Mouse (Mus musculus) liver, embryonic 14.5 days (tissue): ENCODE results near the gene Cntn5. TPM values are rescaled to one million over a fixed set of nuclear protein-coding genes. Genes with fewer than 3 reads are reported as not detected.

Experiments used
- ATAC-seq: fragments of 200-750 bp; cut with Nextera tagmentation; 2 replicates; pipeline ENCODE4 v1.8.0; 2017; ENCODE audit warnings: moderate number of reproducible peaks, mild to moderate bottlenecking, moderate library complexity; ENCODE audit not compliant: insufficient read depth
- DNase-seq, 3 experiments: peaks; one replicate each; pipeline ENCODE4 v3.0.0-alpha.2; 2012 to 2013; ENCODE audit warnings: low read depth in 3 of 3, low spot score in 3 of 3
- H3K27ac ChIP-seq: fragments of 300-500 bp; sonication (generic); 2 replicates; pipeline ENCODE4 v1.5.1; 2014; ENCODE audit warnings: moderate library complexity, mild to moderate bottlenecking, control low read depth, inconsistent platforms
- H3K27me3 ChIP-seq: fragments of 300-500 bp; sonication (generic); 2 replicates; pipeline ENCODE4 v1.6.1; 2014; ENCODE audit warnings: mild to moderate bottlenecking, low read length, moderate library complexity; ENCODE audit not compliant: control insufficient read depth, insufficient read depth
- H3K36me3 ChIP-seq: fragments of 300-500 bp; sonication (generic); replicated peaks from 2 replicates; pipeline ENCODE4 v1.6.1; 2014; ENCODE audit warnings: low read depth; ENCODE audit not compliant: control insufficient read depth, insufficient read depth
- H3K4me1 ChIP-seq, 2 experiments: fragments of 200-500 bp in 1 of 2; fragments of 300-500 bp in 1 of 2; sonication (generic) in 1 of 2; replicated peaks; 2 replicates each; pipeline ENCODE4 v1.6.1; 2012 to 2014; ENCODE audit warnings: antibody characterized with exemption in 1 of 2, inconsistent platforms in 1 of 2, low read length in 1 of 2; ENCODE audit not compliant: control insufficient read depth in 2 of 2, insufficient read depth in 2 of 2
- H3K4me2 ChIP-seq: fragments of 300-500 bp; sonication (generic); 2 replicates; pipeline ENCODE4 v1.6.1; 2014; ENCODE audit warnings: low read depth, mild to moderate bottlenecking, control low read depth, moderate library complexity
- H3K4me3 ChIP-seq, 2 experiments: fragments of 200-500 bp in 1 of 2; fragments of 300-500 bp in 1 of 2; sonication (generic) in 1 of 2; 2 replicates each; pipeline ENCODE4 v1.5.1; 2012 to 2014; ENCODE audit warnings: low read depth in 2 of 2, low read length in 2 of 2, mild to moderate bottlenecking in 2 of 2, control low read depth in 1 of 2, inconsistent platforms in 1 of 2, moderate library complexity in 1 of 2; ENCODE audit not compliant: insufficient read depth in 1 of 2
- H3K9ac ChIP-seq: fragments of 300-500 bp; sonication (generic); replicated peaks from 2 replicates; pipeline ENCODE4 v1.6.1; 2014; ENCODE audit warnings: mild to moderate bottlenecking, control low read depth, moderate library complexity
- H3K9me3 ChIP-seq: fragments of 300-500 bp; sonication (generic); 2 replicates; pipeline ENCODE4 v1.6.1; 2016; ENCODE audit warnings: low read length, mixed read lengths; ENCODE audit not compliant: control insufficient read depth
- CTCF ChIP-seq: IDR thresholded peaks from 2 replicates; pipeline ENCODE4 v1.5.1; 2016; ENCODE audit warnings: antibody characterized with exemption, low read depth, control low read depth
- EP300 ChIP-seq: IDR thresholded peaks from 2 replicates; pipeline ENCODE4 v1.6.1; 2016; ENCODE audit warnings: antibody characterized with exemption, low read depth
- WGBS: fragments of 180-500 bp; shearing (Covaris S2); extraction: QIAGEN DNeasy Blood & Tissue Kit; methylation state at CpG from one replicate; pipeline ENCODE4 v1.1.7; 2014; ENCODE audit not compliant: insufficient replicate concordance; 5-methylcytosine and 5-hydroxymethylcytosine counted together
- polyA plus RNA-seq, 2 experiments: library from polyadenylated mRNA; depleted of rRNA in 1 of 2; stranded (reverse) in 1 of 2; unstranded in 1 of 2; fragments of >200 nt; fragmentation: Nextera tagmentation in 1 of 2; extraction: Ambion mirVana in 1 of 2; gene quantifications; 2 replicates each; pipeline versions ENCODE4 v1.2.1 to v1.2.3; 2012 to 2014

The Cntn5 gene
- polyA plus RNA-seq, 2 experiments, result not detected

- Histone ChIP-seq H3K4me1 (no peaks in the 10 kb centered on the region), H3K27ac (no peak overlapping the region), H3K4me2 (no peak overlapping the region), H3K36me3 (no peaks in the 10 kb centered on the region), H3K9ac (no peak overlapping the region), H3K27me3 (no peaks in the 10 kb centered on the region), H3K4me3 (no peak overlapping the region), H3K9me3 (no peaks in the 10 kb centered on the region)
- TF ChIP-seq EP300 (no peak), CTCF (no peak)
- WGBS, result 14% methylated on average over 2 of the region's 2 CpGs
- ATAC-seq, result no peak
- no peak for DNase-seq
These were observed 1074.3 kb downstream of the Cntn5 start for GRCm38 (mm10) chr9:9830231-9830630.

GRCm38 (mm10) chr9:9819963-9820362 is 1084.6 kb downstream of the Cntn5 start:
- Histone ChIP-seq H3K4me1 (no peaks in the 10 kb centered on the region), H3K27ac (no peak overlapping the region), H3K27me3 (no peaks in the 10 kb centered on the region), H3K9me3 (no peaks in the 10 kb centered on the region), H3K4me3 (no peak overlapping the region), H3K4me2 (no peak overlapping the region), H3K9ac (no peak overlapping the region), H3K36me3 (no peaks in the 10 kb centered on the region)
- TF ChIP-seq CTCF, result no peak
- TF ChIP-seq EP300, result no peak
- no peak for ATAC-seq
- WGBS, result 41% methylated on average over 1 of the region's 1 CpGs
- no peak for DNase-seq

- Histone ChIP-seq H3K4me2 (no peak overlapping the region), H3K27me3 (no peaks in the 10 kb centered on the region), H3K9ac (no peak overlapping the region), H3K4me1 (no peaks in the 10 kb centered on the region), H3K9me3 (no peaks in the 10 kb centered on the region), H3K4me3 (no peak overlapping the region), H3K27ac (no peak overlapping the region), H3K36me3 (no peaks in the 10 kb centered on the region)
- 63% methylated on average over 2 of the region's 2 CpGs for WGBS
- no peak for ATAC-seq
- no peak for DNase-seq
- TF ChIP-seq CTCF (no peak), EP300 (no peak)
These were observed 1087.1 kb downstream of the Cntn5 start for GRCm38 (mm10) chr9:9817477-9817876.

GRCm38 (mm10) chr9:9799546-9799945 is 1105.0 kb downstream of the Cntn5 start:
- no peaks in the 10 kb centered on the region for H3K9me3 ChIP-seq
- no peak overlapping the region for H3K27ac ChIP-seq
- H3K27me3 ChIP-seq, result no peaks in the 10 kb centered on the region
- DNase-seq, result no peak
- WGBS, result 49% methylated on average over 2 of the region's 2 CpGs
- no peak overlapping the region for H3K9ac ChIP-seq
- no peaks in the 10 kb centered on the region for H3K4me1 ChIP-seq
- no peak for ATAC-seq
- no peak for TF ChIP-seq EP300
- TF ChIP-seq CTCF, result no peak
- H3K4me3 ChIP-seq, result no peak overlapping the region
- no peak overlapping the region for H3K4me2 ChIP-seq
- no peaks in the 10 kb centered on the region for H3K36me3 ChIP-seq

- no peaks in the 10 kb centered on the region for H3K36me3 ChIP-seq
- H3K4me3 ChIP-seq, result no peak overlapping the region
- TF ChIP-seq CTCF (peak; percentile 15; the same call in 1 of the 2 replicates), EP300 (no peak)
- DNase-seq (no peak), ATAC-seq (no peak)
- H3K27me3 ChIP-seq, result no peaks in the 10 kb centered on the region
- no peaks in the 10 kb centered on the region for H3K9me3 ChIP-seq
- H3K9ac ChIP-seq, result no peak overlapping the region
- H3K27ac ChIP-seq, result no peak overlapping the region
- no peaks in the 10 kb centered on the region for H3K4me1 ChIP-seq
- H3K4me2 ChIP-seq, result no peak overlapping the region
- 26% methylated on average over 3 of the region's 3 CpGs for WGBS
These were observed 1120.9 kb downstream of the Cntn5 start for GRCm38 (mm10) chr9:9783680-9784079.
